Mouse (Mus musculus): ENCODE results near the gene BC035044. TPM values are rescaled to one million over a fixed set of nuclear protein-coding genes. Genes with fewer than 3 reads are reported as not detected.
"Not testable (repeated sequence)": the region's sequence is repeated elsewhere in the genome, so short reads cannot be mapped to it uniquely, and the experiment has no call there.

Gene BC035044
- polyA plus RNA-seq, 1 experiment from 2014 or later = 0.56 TPM

- Histone ChIP-seq H3K27ac (replicated peaks; ENCODE audit: low read depth, low read length) (no peak overlapping the region), H3K36me3 (ENCODE audit: control insufficient read depth, insufficient read depth, low read length) (no peaks in the 10 kb centered on the region), H3K4me2 (ENCODE audit: low read depth, low read length) (no peak overlapping the region), H3K9ac (ENCODE audit: low read depth, low read length) (no peak overlapping the region), H3K27me3 (replicated peaks; ENCODE audit: control insufficient read depth, insufficient read depth, low read length) (no peaks in the 10 kb centered on the region), H3K4me1 (ENCODE audit: control insufficient read depth, insufficient read depth, low read length) (0 out of 2 replicates have a peak, but pooled peaks cover 3% of the 10 kb centered on the region), H3K4me3 (ENCODE audit: low read depth, low read length) (no peak overlapping the region), H3K9me3 (ENCODE audit: control insufficient read depth, low read length) (no peaks in the 10 kb centered on the region)
- ATAC-seq (ENCODE audit: low read depth) = no peak
- 78% methylated on average over 10 of the region's 10 CpGs for WGBS
- no peak for DNase-seq (ENCODE audit: low spot score)
Measured at GRCm38 (mm10) chr6:128833046-128833445, 57.9 kb downstream of the BC035044 start.

GRCm38 (mm10) chr6:128829837-128830236, 61.1 kb downstream of the BC035044 start:
- no peaks in the 10 kb centered on the region for H3K36me3 ChIP-seq (ENCODE audit: control insufficient read depth, insufficient read depth, low read length)
- H3K27ac ChIP-seq (replicated peaks; ENCODE audit: low read depth, low read length) = no peak overlapping the region
- no peaks in the 10 kb centered on the region for H3K4me1 ChIP-seq (ENCODE audit: control insufficient read depth, insufficient read depth, low read length)
- ATAC-seq (ENCODE audit: low read depth) (no peak), DNase-seq (ENCODE audit: low spot score) (no peak)
- no peak overlapping the region for H3K4me3 ChIP-seq (ENCODE audit: low read depth, low read length)
- H3K9ac ChIP-seq (ENCODE audit: low read depth, low read length) = no peak overlapping the region
- H3K27me3 ChIP-seq (replicated peaks; ENCODE audit: control insufficient read depth, insufficient read depth, low read length) = no peaks in the 10 kb centered on the region
- WGBS = 59% methylated on average over 4 of the region's 4 CpGs
- H3K4me2 ChIP-seq (ENCODE audit: low read depth, low read length) = no peak overlapping the region
- H3K9me3 ChIP-seq (ENCODE audit: control insufficient read depth, low read length) = no peaks in the 10 kb centered on the region

GRCm38 (mm10) chr6:128826781-128827180, 64.1 kb downstream of the BC035044 start:
- WGBS = 85% methylated on average over 3 of the region's 3 CpGs
- H3K4me2 ChIP-seq (ENCODE audit: low read depth, low read length) = no peak overlapping the region
- DNase-seq (ENCODE audit: low spot score) = no peak
- no peaks in the 10 kb centered on the region for H3K27me3 ChIP-seq (replicated peaks; ENCODE audit: control insufficient read depth, insufficient read depth, low read length)
- H3K4me3 ChIP-seq (ENCODE audit: low read depth, low read length) = no peak overlapping the region
- H3K36me3 ChIP-seq (ENCODE audit: control insufficient read depth, insufficient read depth, low read length) = no peaks in the 10 kb centered on the region
- no peak overlapping the region for H3K27ac ChIP-seq (replicated peaks; ENCODE audit: low read depth, low read length)
- no peaks in the 10 kb centered on the region for H3K4me1 ChIP-seq (ENCODE audit: control insufficient read depth, insufficient read depth, low read length)
- H3K9me3 ChIP-seq (ENCODE audit: control insufficient read depth, low read length) = no peaks in the 10 kb centered on the region
- no peak overlapping the region for H3K9ac ChIP-seq (ENCODE audit: low read depth, low read length)
- ATAC-seq (ENCODE audit: low read depth) = no peak

GRCm38 (mm10) chr6:128826132-128826531, 64.8 kb downstream of the BC035044 start, which contains the start of the genes Gm44511 and Klrb1b:
Gm44511 (minus strand) TSS chr6:128826315.
Klrb1b (minus strand) TSS chr6:128826331.
- 80% methylated on average over 6 of the region's 6 CpGs for WGBS
- Histone ChIP-seq H3K9me3 (ENCODE audit: control insufficient read depth, low read length) (no peaks in the 10 kb centered on the region), H3K4me2 (ENCODE audit: low read depth, low read length) (no peak within 1 kb of the TSS), H3K27ac (replicated peaks; ENCODE audit: low read depth, low read length) (no peak within 1 kb of the TSS), H3K27me3 (replicated peaks; ENCODE audit: control insufficient read depth, insufficient read depth, low read length) (no peaks in the 10 kb centered on the region), H3K4me1 (ENCODE audit: control insufficient read depth, insufficient read depth, low read length) (no peaks in the 10 kb centered on the region), H3K9ac (ENCODE audit: low read depth, low read length) (no peak within 1 kb of the TSS), H3K36me3 (ENCODE audit: control insufficient read depth, insufficient read depth, low read length) (no peaks in the 10 kb centered on the region), H3K4me3 (ENCODE audit: low read depth, low read length) (no peak within 1 kb of the TSS)
- ATAC-seq (ENCODE audit: low read depth) (no peak), DNase-seq (ENCODE audit: low spot score) (no peak)

GRCm38 (mm10) chr6:128818083-128818802, 72.7 kb downstream of the BC035044 start:
- no peaks in the 10 kb centered on the region for H3K9me3 ChIP-seq (ENCODE audit: control insufficient read depth, low read length)
- WGBS = 73% methylated on average over 4 of the region's 4 CpGs
- no peaks in the 10 kb centered on the region for H3K27me3 ChIP-seq (replicated peaks; ENCODE audit: control insufficient read depth, insufficient read depth, low read length)
- no peak overlapping the region for H3K4me2 ChIP-seq (ENCODE audit: low read depth, low read length)
- DNase-seq (ENCODE audit: low spot score) (no peak), ATAC-seq (ENCODE audit: low read depth) (no peak)
- no peak overlapping the region for H3K4me3 ChIP-seq (ENCODE audit: low read depth, low read length)
- no peaks in the 10 kb centered on the region for H3K36me3 ChIP-seq (ENCODE audit: control insufficient read depth, insufficient read depth, low read length)
- no peaks in the 10 kb centered on the region for H3K4me1 ChIP-seq (ENCODE audit: control insufficient read depth, insufficient read depth, low read length)
- H3K27ac ChIP-seq (replicated peaks; ENCODE audit: low read depth, low read length) = no peak overlapping the region
- no peak overlapping the region for H3K9ac ChIP-seq (ENCODE audit: low read depth, low read length)

- WGBS = 88% methylated on average over 5 of the region's 5 CpGs
- Histone ChIP-seq H3K4me1 (ENCODE audit: control insufficient read depth, insufficient read depth, low read length) (no peaks in the 10 kb centered on the region), H3K27me3 (replicated peaks; ENCODE audit: control insufficient read depth, insufficient read depth, low read length) (no peaks in the 10 kb centered on the region), H3K27ac (replicated peaks; ENCODE audit: low read depth, low read length) (no peak overlapping the region), H3K4me3 (ENCODE audit: low read depth, low read length) (no peak overlapping the region), H3K36me3 (ENCODE audit: control insufficient read depth, insufficient read depth, low read length) (no peaks in the 10 kb centered on the region), H3K4me2 (ENCODE audit: low read depth, low read length) (no peak overlapping the region), H3K9ac (ENCODE audit: low read depth, low read length) (no peak overlapping the region), H3K9me3 (ENCODE audit: control insufficient read depth, low read length) (no peaks in the 10 kb centered on the region)
- ATAC-seq (ENCODE audit: low read depth) (no peak), DNase-seq (ENCODE audit: low spot score) (peak; percentile 38)
Measured at GRCm38 (mm10) chr6:128808532-128808931, 82.4 kb downstream of the BC035044 start.

GRCm38 (mm10) chr6:128807021-128807420, 83.9 kb downstream of the BC035044 start:
- no peak for ATAC-seq (ENCODE audit: low read depth)
- 68% methylated on average over 3 of the region's 3 CpGs for WGBS
- Histone ChIP-seq H3K27me3 (replicated peaks; ENCODE audit: control insufficient read depth, insufficient read depth, low read length) (no peaks in the 10 kb centered on the region), H3K4me2 (ENCODE audit: low read depth, low read length) (no peak overlapping the region), H3K4me1 (ENCODE audit: control insufficient read depth, insufficient read depth, low read length) (no peaks in the 10 kb centered on the region), H3K9me3 (ENCODE audit: control insufficient read depth, low read length) (no peaks in the 10 kb centered on the region), H3K27ac (replicated peaks; ENCODE audit: low read depth, low read length) (no peak overlapping the region), H3K9ac (ENCODE audit: low read depth, low read length) (no peak overlapping the region), H3K36me3 (ENCODE audit: control insufficient read depth, insufficient read depth, low read length) (no peaks in the 10 kb centered on the region), H3K4me3 (ENCODE audit: low read depth, low read length) (no peak overlapping the region)
- DNase-seq (ENCODE audit: low spot score) = no peak

- H3K4me3 ChIP-seq (ENCODE audit: low read depth, low read length); H3K4me1 ChIP-seq (ENCODE audit: control insufficient read depth, insufficient read depth, low read length); H3K9ac ChIP-seq (ENCODE audit: low read depth, low read length); H3K9me3 ChIP-seq (ENCODE audit: control insufficient read depth, low read length); ATAC-seq (ENCODE audit: low read depth); H3K27ac ChIP-seq (replicated peaks; ENCODE audit: low read depth, low read length); H3K4me2 ChIP-seq (ENCODE audit: low read depth, low read length); H3K36me3 ChIP-seq (ENCODE audit: control insufficient read depth, insufficient read depth, low read length); H3K27me3 ChIP-seq (replicated peaks; ENCODE audit: control insufficient read depth, insufficient read depth, low read length): not testable (repeated sequence)
- 65% methylated on average over 7 of the region's 7 CpGs for WGBS
- peak; percentile 64 for DNase-seq (ENCODE audit: low spot score)
Measured at GRCm38 (mm10) chr6:128804823-128805640, 85.9 kb downstream of the BC035044 start.
